Mouse (Mus musculus): ENCODE results near the gene Cd44. TPM values are rescaled to one million over a fixed set of nuclear protein-coding genes. Genes with fewer than 3 reads are reported as not detected.

The Cd44 gene
- polyA plus RNA-seq, 1 experiment, result 19.3 TPM

GRCm38 (mm10) chr2:102942782-102943080 lies 41.3 kb upstream of the Cd44 start:
- Histone ChIP-seq H3K27me3 (ENCODE audit: control insufficient read depth, insufficient read depth, low read length) (no peaks in the 10 kb centered on the region), H3K27ac (ENCODE audit: control insufficient read depth, insufficient read depth, low read length) (no peak overlapping the region), H3K4me1 (replicated peaks; ENCODE audit: control insufficient read depth, insufficient read depth, low read length) (no peaks in the 10 kb centered on the region), H3K36me3 (ENCODE audit: control insufficient read depth, insufficient read depth, low read length) (no peaks in the 10 kb centered on the region), H3K4me3 (ENCODE audit: control insufficient read depth, insufficient read depth, low read length) (no peak overlapping the region)
- DNase-seq, result no peak
- WGBS, result 97% methylated on average over 3 of the region's 3 CpGs
- TF ChIP-seq CTCF (IDR thresholded peaks at IDR 0.05; ENCODE audit: borderline replicate concordance, control insufficient read depth, extremely low read depth, insufficient read depth, low read length, poor library complexity), result no peak
- no peak for TF ChIP-seq POLR2A (IDR thresholded peaks at IDR 0.05; ENCODE audit: control insufficient read depth, extremely low read depth, insufficient read depth, low read length, poor library complexity)

- WGBS, result 94% methylated on average over 10 of the region's 10 CpGs
- TF ChIP-seq POLR2A (IDR thresholded peaks at IDR 0.05; ENCODE audit: control insufficient read depth, extremely low read depth, insufficient read depth, low read length, poor library complexity) (no peak), CTCF (IDR thresholded peaks at IDR 0.05; ENCODE audit: borderline replicate concordance, control insufficient read depth, extremely low read depth, insufficient read depth, low read length, poor library complexity) (no peak)
- H3K36me3 ChIP-seq (ENCODE audit: control insufficient read depth, insufficient read depth, low read length), result no peaks in the 10 kb centered on the region
- H3K4me1 ChIP-seq (replicated peaks; ENCODE audit: control insufficient read depth, insufficient read depth, low read length), result no peaks in the 10 kb centered on the region
- no peaks in the 10 kb centered on the region for H3K27me3 ChIP-seq (ENCODE audit: control insufficient read depth, insufficient read depth, low read length)
- no peak overlapping the region for H3K27ac ChIP-seq (ENCODE audit: control insufficient read depth, insufficient read depth, low read length)
- H3K4me3 ChIP-seq (ENCODE audit: control insufficient read depth, insufficient read depth, low read length), result no peak overlapping the region
- no peak for DNase-seq
These were observed 40.7 kb upstream of the Cd44 start for GRCm38 (mm10) chr2:102941937-102942781.

- no peak overlapping the region for H3K4me3 ChIP-seq (ENCODE audit: control insufficient read depth, insufficient read depth, low read length)
- no peaks in the 10 kb centered on the region for H3K27me3 ChIP-seq (ENCODE audit: control insufficient read depth, insufficient read depth, low read length)
- no peak for DNase-seq
- H3K27ac ChIP-seq (ENCODE audit: control insufficient read depth, insufficient read depth, low read length), result no peak overlapping the region
- TF ChIP-seq CTCF (IDR thresholded peaks at IDR 0.05; ENCODE audit: borderline replicate concordance, control insufficient read depth, extremely low read depth, insufficient read depth, low read length, poor library complexity), result no peak
- H3K36me3 ChIP-seq (ENCODE audit: control insufficient read depth, insufficient read depth, low read length), result no peaks in the 10 kb centered on the region
- 90% methylated on average over 8 of the region's 8 CpGs for WGBS
- H3K4me1 ChIP-seq (replicated peaks; ENCODE audit: control insufficient read depth, insufficient read depth, low read length), result no peaks in the 10 kb centered on the region
These were observed 39.4 kb upstream of the Cd44 start for GRCm38 (mm10) chr2:102940813-102941361.

GRCm38 (mm10) chr2:102940158-102940557 lies 38.7 kb upstream of the Cd44 start:
- no peak for DNase-seq
- no peaks in the 10 kb centered on the region for H3K4me1 ChIP-seq (replicated peaks; ENCODE audit: control insufficient read depth, insufficient read depth, low read length)
- no peaks in the 10 kb centered on the region for H3K27me3 ChIP-seq (ENCODE audit: control insufficient read depth, insufficient read depth, low read length)
- H3K36me3 ChIP-seq (ENCODE audit: control insufficient read depth, insufficient read depth, low read length), result no peaks in the 10 kb centered on the region
- 82% methylated on average over 8 of the region's 8 CpGs for WGBS
- no peak overlapping the region for H3K4me3 ChIP-seq (ENCODE audit: control insufficient read depth, insufficient read depth, low read length)
- no peak overlapping the region for H3K27ac ChIP-seq (ENCODE audit: control insufficient read depth, insufficient read depth, low read length)
- no peak for TF ChIP-seq CTCF (IDR thresholded peaks at IDR 0.05; ENCODE audit: borderline replicate concordance, control insufficient read depth, extremely low read depth, insufficient read depth, low read length, poor library complexity)
- TF ChIP-seq POLR2A (IDR thresholded peaks at IDR 0.05; ENCODE audit: control insufficient read depth, extremely low read depth, insufficient read depth, low read length, poor library complexity), result no peak

- TF ChIP-seq POLR2A (IDR thresholded peaks at IDR 0.05; ENCODE audit: control insufficient read depth, extremely low read depth, insufficient read depth, low read length, poor library complexity) (no peak), CTCF (IDR thresholded peaks at IDR 0.05; ENCODE audit: borderline replicate concordance, control insufficient read depth, extremely low read depth, insufficient read depth, low read length, poor library complexity) (no peak)
These were observed 35.4 kb upstream of the Cd44 start for GRCm38 (mm10) chr2:102936886-102937285.

GRCm38 (mm10) chr2:102934834-102935233 lies 33.4 kb upstream of the Cd44 start:
- WGBS, result 91% methylated on average over 3 of the region's 3 CpGs
- DNase-seq, result no peak
- Histone ChIP-seq H3K27me3 (ENCODE audit: control insufficient read depth, insufficient read depth, low read length) (no peaks in the 10 kb centered on the region), H3K4me1 (replicated peaks; ENCODE audit: control insufficient read depth, insufficient read depth, low read length) (no peaks in the 10 kb centered on the region), H3K4me3 (ENCODE audit: control insufficient read depth, insufficient read depth, low read length) (no peak overlapping the region), H3K27ac (ENCODE audit: control insufficient read depth, insufficient read depth, low read length) (no peak overlapping the region), H3K36me3 (ENCODE audit: control insufficient read depth, insufficient read depth, low read length) (no peaks in the 10 kb centered on the region)
- TF ChIP-seq CTCF (IDR thresholded peaks at IDR 0.05; ENCODE audit: borderline replicate concordance, control insufficient read depth, extremely low read depth, insufficient read depth, low read length, poor library complexity), result no peak
- no peak for TF ChIP-seq POLR2A (IDR thresholded peaks at IDR 0.05; ENCODE audit: control insufficient read depth, extremely low read depth, insufficient read depth, low read length, poor library complexity)

More at GRCm38 (mm10) chr2:102936886-102937285, 35.4 kb upstream of the Cd44 start:
- Histone ChIP-seq H3K27ac (ENCODE audit: control insufficient read depth, insufficient read depth, low read length) (no peak overlapping the region), H3K27me3 (ENCODE audit: control insufficient read depth, insufficient read depth, low read length) (no peaks in the 10 kb centered on the region), H3K4me1 (replicated peaks; ENCODE audit: control insufficient read depth, insufficient read depth, low read length) (no peaks in the 10 kb centered on the region), H3K4me3 (ENCODE audit: control insufficient read depth, insufficient read depth, low read length) (no peak overlapping the region), H3K36me3 (ENCODE audit: control insufficient read depth, insufficient read depth, low read length) (no peaks in the 10 kb centered on the region)
- 93% methylated on average over 3 of the region's 3 CpGs for WGBS
- no peak for DNase-seq

Measured in thymus, adult 2 months (tissue).